Mouse (Mus musculus): ENCODE data around the gene Trmt2a. TPM values are rescaled to one million over a fixed set of nuclear protein-coding genes. Genes with fewer than 3 reads are reported as not detected.

Trmt2a gene
- total and polyA plus RNA-seq, 3 experiments: 45.4 to 55.5 (median 53.2) TPM

- DNase-seq: no peak
Measured at GRCm38 (mm10) chr16:18231451-18231850, 17.0 kb upstream of the Trmt2a start.

- DNase-seq: no peak
Measured at GRCm38 (mm10) chr16:18233451-18233850, 15.0 kb upstream of the Trmt2a start.

- DNase-seq: no peak
Measured at GRCm38 (mm10) chr16:18233919-18234670, 14.4 kb upstream of the Trmt2a start.

GRCm38 (mm10) chr16:18234671-18235388, 13.6 kb upstream of the Trmt2a start, which contains the start of gene Zdhhc8:
Zdhhc8 (minus strand) TSS chr16:18235136.
- DNase-seq: peak; percentile 90

- DNase-seq: peak; percentile 84
Measured at GRCm38 (mm10) chr16:18235389-18236065, 13.0 kb upstream of the Trmt2a start.

GRCm38 (mm10) chr16:18236676-18237501, 11.6 kb upstream of the Trmt2a start:
- DNase-seq: peak; percentile 43

GRCm38 (mm10) chr16:18241581-18241980, 6.9 kb upstream of the Trmt2a start:
- DNase-seq: no peak

GRCm38 (mm10) chr16:18247521-18248399, 719 bp upstream of the Trmt2a start:
- DNase-seq: no peak

- peak; percentile 59 for DNase-seq
Measured at GRCm38 (mm10) chr16:18249364-18249967, 987 bp downstream of the Trmt2a start.

GRCm38 (mm10) chr16:18250231-18250630, 1.8 kb downstream of the Trmt2a start:
- no peak for DNase-seq

- no peak for DNase-seq
Measured at GRCm38 (mm10) chr16:18250828-18251790, 2.6 kb downstream of the Trmt2a start.

- DNase-seq: no peak
Measured at GRCm38 (mm10) chr16:18252736-18253135, 4.3 kb downstream of the Trmt2a start.

GRCm38 (mm10) chr16:18253866-18254265, 5.4 kb downstream of the Trmt2a start:
- no peak for DNase-seq

- no peak for DNase-seq
Measured at GRCm38 (mm10) chr16:18258221-18258620, 9.7 kb downstream of the Trmt2a start, which contains the start of gene Gm49776. Gm49776 (minus strand) TSS chr16:18258321.

- no peak for DNase-seq
Measured at GRCm38 (mm10) chr16:18265024-18265423, 16.5 kb downstream of the Trmt2a start.

- DNase-seq: no peak
Measured at GRCm38 (mm10) chr16:18268182-18268581, 19.7 kb downstream of the Trmt2a start.

- no peak for DNase-seq
Measured at GRCm38 (mm10) chr16:18275166-18275565, 26.7 kb downstream of the Trmt2a start.

GRCm38 (mm10) chr16:18288166-18288565, 39.7 kb downstream of the Trmt2a start:
- peak; percentile 32 for DNase-seq

GRCm38 (mm10) chr16:18288581-18289061, 40.1 kb downstream of the Trmt2a start:
- DNase-seq: no peak

Data from adrenal gland, adult 2 months (tissue).